Mouse (Mus musculus) R1 (cell line): ENCODE results near the gene Tox2.

ENCODE experiments used
- DNase-seq: peaks from one replicate; pipeline ENCODE4 v3.0.0-alpha.2; 2018; ENCODE audit warnings: low read depth, low spot score

Gene Tox2

DNA sequence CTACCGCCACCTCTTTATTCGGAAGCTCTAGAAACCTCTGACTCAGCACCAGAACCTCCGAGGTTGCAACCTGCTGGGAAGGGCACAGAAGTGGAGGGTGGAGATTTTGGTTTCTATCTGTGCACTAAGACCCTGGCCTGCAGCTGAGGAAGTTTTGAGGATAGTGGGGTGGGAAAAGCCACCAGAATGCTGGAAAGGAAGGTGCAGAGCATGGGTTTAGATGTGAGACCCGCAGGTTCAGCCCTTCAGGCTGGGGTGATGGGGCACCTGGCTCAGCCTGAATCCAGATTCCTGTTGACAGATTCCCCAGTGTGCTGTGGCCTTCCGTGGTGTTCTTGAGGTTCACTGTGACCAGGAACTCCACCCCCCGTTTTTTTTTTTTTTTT, 2.3 kb downstream of the Tox2 start:
- DNase-seq, result peak; percentile 7

DNA sequence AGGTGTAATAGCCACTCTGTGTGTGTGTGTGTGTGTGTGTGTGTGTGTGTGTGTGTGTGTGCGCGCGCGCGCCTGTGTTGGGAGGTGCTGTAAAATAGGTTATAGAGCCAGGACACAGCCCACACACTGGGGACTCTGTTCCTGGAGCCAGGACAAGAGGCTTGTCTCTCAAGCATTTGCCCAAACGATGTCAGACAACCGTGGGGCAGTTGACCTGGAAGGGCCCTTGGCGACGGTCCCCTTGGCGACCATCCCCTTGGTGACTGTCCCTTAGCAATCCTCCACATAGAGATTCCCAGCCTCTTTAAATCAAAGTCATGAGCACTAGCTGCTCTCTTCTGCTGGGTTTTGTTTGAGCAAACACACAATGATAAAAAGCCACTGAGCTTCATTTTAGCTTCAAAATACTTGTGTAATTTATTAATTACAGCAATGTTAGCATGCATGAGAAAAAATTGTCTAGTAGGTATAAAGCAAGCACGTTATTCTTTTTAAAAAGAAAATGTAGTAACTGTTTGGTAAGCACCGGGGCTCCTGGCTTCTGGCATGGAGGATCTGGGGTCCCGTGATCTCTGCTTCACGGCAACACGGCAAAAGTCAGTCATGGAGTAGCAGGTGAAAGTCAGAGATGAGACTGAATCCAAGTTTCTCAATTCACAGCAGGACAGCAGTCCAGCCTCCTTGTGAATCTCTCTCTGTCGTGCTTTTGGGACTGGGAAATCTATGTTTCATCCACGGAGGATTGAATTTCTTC, 3.0 kb downstream of the Tox2 start:
- DNase-seq, result peak; percentile 29

DNA sequence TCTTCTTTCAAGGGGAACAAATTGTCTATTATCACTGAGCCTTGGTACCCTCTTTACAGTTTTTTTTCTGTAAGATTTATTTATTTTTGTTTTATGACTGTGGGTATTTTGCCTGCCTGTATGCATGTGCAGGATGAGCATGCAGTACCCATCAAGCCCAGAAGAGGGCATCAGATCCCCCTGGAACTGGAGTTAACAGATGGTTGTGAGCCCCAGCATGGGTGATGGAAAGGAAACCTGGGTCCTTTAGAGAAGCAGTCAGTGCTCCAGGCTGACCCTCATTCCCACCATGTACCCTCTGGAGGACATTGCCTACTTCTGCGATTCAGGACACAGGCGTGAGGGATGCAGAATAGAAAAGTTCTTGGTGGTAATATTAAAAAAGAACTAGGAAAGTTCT, 4.4 kb downstream of the Tox2 start:
- DNase-seq, result peak; percentile 66

DNA sequence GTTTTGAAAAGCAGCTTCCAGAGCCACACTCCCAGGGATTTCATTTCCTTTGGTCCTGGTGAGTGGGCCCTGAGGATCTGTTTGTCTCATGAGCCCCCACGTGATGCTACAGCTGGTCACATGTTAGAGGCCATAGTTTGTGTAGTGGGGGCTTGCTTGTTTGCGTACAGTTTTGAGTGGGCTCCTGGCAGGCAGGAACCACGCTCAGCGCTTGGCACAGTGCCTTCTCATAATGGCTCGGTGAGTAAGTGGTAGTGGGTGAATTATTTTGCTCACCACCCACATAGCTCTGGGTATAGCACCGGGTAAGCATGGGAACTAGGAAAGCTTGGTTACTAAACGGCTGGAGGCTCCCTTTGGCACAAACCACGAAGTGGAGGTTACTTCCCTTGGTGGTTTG, 6.2 kb downstream of the Tox2 start:
- no peak for DNase-seq

DNA sequence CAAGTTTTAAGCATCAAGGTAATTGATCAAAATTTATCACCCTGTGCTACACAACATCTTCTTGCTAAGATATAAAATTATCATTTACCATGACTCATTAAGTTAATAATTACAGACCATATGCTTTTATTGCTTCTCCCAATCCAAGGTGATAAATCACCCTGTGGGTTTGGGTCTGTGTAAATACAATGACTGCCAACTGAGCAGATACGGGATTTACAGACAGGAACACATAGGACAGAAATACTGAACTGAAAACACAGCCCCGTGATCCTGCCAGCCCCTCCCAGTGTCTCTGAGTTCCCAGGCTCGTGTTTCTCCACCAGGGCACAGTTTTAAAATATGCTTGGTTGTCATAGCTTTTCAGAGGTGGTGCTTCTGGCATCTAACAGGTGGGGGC, 10.2 kb downstream of the Tox2 start:
- no peak for DNase-seq

DNA sequence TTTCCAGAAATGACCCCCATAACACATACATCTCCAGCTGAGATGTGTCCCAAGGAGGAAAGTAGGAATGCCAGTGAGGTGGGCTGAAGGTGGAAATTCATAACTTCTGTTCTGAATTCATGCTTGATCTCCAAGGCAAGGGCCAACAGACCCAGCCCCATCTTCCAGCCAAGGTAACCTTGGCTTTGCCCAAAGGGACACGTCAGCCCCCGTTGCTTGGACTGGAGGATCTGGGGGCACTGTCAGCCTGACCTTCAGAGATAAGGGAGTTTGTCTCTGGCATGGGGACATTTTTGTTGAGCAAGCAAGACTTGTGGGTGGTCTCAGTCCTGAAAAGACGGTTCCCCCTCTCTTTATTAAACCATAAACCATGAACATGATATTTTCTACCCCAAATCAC, 15.2 kb downstream of the Tox2 start:
- no peak for DNase-seq

DNA sequence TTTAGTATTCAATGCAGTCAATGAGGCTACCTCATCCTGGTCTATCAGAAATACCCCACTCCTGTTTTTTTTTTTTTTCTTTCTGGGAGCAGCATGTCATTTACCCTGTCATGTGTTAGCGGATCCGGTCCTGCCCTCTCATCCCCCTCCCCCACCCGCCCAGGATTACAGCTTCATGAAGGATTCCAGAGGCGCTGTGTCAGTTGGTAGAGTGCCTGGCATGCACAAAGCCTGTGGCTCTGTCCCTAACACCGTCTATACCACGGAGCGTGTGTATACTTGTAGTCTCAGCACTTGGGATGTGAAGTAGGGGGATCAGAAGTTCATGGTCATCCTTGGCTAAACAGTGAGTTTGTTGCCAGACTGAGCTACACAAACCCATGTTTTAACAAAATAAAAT, 15.6 kb downstream of the Tox2 start:
- DNase-seq, result no peak

DNA sequence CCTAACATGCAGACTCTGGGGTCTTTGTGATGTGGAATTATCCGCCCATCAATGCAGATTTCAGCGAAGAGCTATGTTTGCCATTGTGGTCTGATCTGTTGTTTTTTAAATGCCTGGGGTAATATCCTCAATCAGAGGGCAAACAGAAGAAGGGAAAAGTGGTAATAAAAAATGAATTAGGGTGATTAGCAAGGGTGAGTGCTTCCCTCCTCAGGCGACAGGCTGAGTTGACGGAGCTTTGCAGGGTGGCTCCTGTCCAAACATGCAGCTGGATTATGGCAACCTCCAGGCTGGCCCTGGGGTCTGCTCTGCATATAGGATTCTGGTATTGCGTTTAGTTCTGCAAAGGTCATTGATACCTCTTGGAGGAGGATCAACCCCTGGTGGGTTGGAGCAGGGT, 16.5 kb downstream of the Tox2 start:
- DNase-seq, result no peak

DNA sequence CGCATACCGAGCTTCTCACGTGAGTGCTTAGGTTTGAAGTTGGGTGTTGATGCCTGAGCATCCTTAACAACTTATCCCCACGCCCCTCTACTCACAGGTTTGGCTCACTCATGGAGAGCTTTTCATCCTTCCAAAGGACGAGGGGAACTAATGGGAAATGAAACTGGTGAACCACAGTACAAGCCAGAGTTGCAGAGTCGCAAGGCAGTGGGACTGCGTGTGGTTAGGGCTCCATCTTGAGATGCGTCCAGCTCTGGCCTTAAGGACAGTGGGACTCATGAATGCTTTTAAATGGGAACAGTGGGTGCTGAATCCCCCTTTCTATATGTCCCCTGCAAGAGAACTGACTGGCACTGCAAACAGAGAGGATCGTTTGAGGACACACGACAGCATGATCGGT, 17.8 kb downstream of the Tox2 start:
- DNase-seq, result no peak

DNA sequence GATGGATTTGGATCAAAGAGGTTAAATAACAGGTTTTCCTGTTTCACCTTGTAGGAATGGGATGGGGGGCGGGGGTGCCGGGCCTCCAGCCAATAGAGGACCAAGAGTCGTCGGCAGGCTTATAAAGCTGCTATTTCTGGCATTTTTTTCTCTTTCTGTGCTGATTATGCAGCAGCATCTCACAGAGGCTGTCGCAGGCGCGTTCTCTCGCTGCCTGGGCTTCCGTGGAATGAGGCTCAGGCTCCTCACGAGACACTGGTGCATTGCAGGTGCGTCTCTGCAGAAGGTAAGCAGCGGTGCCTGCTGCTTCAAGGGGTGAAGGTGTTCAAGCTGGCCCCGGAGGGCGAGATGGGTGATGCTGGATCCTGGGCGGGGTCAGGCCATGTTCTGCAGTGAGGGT, 22.4 kb downstream of the Tox2 start:
- DNase-seq, result no peak

DNA sequence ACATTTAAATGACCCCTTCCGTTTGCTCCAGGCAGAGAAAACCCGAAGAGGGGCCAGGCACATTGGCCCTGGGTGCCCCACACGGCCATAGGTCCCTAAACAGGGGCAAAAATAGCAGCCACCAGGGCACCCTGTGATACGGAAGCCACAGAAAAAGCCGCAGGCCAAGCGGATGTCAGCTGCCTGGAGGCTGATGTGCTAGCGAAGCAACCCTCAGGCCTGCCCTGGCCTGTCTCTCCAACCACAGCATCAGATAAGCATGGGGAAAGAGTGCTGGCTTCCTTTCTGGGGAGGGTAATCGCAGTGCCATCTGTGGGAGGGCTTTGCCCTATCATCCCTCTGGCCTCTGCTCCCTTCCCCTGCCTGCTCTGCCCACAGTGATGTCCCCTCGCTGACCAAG, 26.1 kb downstream of the Tox2 start:
- DNase-seq, result no peak

DNA sequence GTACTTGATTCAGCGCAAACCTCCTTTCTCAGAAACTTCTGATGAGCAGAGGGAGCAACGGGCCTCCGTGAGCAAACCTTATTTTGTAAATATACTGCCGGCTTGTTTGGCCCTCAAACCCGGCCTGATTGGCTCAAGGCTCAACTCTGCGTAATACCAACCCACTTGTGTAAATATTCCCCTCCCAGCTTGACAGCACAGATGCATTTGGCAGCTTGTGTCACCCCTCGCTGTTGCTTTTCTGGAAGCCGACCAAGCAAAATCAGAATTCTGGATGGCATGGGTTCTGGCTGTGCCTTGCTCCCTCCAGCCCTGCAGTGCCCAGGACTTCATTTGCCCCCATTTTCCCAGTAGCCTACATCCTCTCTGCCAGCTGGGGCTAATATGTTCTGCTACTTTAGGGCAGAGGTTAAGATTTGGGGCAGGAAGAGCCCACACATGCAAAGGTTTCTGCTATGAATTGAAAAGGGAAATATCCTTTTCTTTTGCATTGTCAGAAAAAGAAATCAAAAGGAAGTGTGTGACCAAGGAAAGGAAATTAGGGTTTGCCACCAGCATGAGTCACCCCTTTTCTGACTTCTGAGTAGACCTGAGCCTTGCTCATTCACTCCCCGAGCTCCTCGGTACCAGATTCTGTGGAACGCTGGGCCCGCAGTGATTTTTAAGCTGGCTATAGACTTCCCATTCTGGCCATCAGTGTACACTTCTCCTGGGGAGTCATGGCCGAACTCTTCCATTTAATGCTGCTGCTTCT, 29.0 kb downstream of the Tox2 start:
- no peak for DNase-seq

DNA sequence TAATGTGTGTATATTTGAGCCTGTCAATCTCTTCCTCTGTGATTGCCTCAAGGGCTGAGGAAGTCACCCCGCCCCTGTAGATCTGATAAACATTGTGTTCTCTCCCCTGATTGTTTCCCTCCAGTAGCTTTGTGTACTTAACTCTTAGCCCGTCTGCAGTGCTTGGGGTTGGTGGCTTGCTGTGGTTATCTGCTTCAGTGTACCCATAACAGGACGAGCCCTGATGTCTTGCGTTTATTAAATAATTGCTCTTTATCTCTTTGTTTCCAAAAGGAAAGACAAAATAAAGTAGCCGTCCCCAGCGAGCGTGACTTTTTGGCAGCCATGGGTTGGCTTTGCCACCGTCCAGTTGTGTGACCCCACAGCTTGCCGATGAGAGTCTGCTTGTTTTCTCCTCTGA, 30.7 kb downstream of the Tox2 start:
- no peak for DNase-seq

DNA sequence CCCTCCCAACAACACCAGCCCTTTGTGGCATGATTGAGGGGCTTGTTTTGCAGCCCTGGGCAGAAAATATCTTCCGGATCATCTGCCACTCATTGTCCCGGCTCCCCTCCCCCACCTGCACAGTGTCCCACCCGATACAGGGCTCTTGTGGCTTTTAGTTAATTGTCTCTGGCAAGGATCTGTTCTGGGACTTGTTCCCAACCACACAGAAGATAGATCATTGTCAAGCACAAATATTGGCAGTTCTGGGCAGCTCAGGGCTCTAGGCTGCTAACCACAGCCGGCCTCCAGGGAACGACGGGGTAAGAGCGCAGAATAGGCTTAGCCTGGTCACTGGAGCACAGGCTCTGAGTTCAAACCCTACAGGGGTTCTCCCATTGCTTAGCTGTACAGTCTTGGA, 33.1 kb downstream of the Tox2 start:
- DNase-seq, result no peak

DNA sequence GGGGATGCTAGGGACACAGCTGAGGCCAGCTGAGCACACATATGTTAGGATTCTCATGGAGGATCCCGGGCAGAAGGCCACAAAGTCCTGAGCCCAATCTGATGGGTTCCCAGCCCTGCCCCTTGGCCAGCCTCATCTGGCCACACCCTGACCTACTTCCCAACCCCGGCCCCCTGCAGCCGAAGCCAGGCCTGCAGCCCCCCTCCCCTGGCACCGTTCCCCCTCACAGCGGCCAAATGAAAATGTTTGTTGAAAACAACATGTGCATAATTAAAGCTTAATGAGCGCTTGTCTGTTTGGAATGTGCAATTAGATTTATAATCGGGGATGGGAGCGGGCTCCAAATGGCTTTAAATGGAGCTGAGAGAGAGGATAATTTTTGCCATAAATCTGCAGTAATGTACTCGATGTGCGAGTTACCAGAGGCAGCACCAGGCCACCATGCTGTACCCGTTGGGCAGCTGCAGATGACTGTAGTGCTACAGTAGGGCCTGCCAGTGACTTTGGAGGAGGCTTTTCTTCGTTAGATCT, 35.1 kb downstream of the Tox2 start:
- no peak for DNase-seq

DNA sequence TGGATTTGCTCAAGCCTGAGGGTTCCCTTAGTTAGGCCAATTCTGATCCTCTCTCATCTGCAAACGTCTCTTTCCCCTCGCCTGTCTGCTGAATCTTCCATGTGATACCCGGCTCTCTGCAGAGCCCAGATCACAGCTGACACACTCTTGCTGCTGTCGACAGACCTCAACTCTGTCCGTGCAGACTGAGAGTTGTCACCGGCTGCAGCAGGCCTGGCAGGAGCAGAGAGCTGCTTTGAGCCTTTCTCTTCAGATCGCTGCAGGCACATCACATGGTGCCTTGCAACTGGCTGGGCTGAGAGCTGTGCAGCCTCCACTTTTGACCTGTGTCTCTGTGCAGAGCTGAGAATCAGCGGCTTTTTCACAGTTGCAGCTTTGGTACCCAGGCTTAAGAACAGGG, 37.0 kb downstream of the Tox2 start:
- no peak for DNase-seq

DNA sequence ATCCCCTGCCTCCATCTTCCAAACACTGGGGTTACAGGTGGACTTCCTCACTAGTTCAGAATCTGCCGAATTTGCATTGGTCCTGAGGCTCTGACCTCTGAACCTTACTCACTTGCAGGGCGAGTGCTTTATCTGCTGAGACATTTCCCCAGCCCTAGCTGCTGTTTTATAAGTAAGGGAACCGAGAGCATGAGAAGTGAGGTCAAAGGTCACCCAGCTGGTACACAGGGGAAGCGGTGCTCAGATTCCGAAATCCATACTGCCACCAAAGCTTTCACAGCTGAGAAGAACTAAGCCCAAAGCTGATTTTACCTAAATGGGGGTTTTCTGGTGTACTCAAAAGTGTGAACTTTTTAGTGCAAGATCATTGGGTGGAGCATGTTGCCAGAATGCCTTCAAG, 38.9 kb downstream of the Tox2 start:
- DNase-seq, result no peak

DNA sequence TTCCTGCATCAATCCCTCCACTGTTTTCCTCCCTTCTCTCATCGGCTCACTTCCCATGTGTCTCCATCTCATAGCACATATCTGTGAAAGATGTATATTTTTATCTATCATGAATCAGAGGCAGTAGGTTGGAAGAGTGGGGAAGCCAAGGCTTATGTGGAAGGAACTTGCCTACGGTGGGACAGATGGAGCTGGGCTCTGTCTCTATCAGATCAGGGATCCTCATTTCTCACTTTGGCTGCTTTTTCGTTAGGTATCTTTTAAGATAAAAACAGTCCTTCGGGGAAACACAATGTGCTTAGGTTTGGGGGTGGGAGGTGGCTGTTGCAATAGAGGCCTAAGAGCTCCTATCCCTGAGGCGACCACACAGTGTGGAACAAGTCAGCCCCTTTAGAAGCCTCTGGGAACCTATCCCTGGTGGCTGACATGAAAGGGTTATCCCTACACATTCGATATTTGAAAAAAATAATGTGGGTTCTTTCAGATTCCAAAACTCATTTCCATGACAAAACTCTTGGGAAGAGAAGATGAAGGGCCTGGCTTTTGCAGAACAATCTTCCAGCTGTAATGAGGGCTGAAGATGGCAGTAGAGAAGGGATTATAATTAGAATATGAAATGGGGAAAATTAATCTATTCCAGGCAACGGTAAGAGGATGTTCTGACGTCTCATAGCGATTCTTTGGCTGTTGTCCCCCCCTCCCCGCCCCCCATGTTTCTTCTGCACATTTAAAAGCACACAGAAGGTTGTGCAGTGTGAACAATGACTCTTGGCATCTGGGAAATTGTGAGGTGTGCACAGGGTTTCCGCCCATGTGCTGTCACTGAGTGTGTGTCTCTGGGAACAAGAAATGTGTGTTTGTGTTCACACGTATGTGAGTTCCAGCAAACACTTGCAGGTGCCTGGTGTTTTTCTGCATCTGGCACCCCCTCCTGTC, 41.3 kb downstream of the Tox2 start:
- no peak for DNase-seq

DNA sequence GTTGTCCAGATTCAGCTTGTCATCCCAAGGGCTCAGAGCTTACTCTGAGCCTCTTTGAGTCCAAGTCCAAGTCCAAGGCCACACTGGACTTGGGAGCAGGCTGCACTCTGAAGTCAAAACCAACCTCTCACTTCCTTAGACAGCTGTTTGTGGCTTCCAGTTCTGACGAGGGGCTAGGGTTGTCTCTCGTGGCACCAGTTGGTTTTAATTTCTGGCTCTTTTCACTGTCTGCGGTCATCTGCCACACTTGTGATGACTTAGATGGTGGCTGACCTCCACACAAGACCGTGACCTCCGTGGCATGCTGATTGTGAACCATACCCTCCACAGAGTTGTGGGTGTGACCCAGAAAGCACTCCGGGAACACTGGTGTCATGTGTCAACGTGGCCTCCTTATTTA, 46.0 kb downstream of the Tox2 start:
- DNase-seq, result no peak

DNA sequence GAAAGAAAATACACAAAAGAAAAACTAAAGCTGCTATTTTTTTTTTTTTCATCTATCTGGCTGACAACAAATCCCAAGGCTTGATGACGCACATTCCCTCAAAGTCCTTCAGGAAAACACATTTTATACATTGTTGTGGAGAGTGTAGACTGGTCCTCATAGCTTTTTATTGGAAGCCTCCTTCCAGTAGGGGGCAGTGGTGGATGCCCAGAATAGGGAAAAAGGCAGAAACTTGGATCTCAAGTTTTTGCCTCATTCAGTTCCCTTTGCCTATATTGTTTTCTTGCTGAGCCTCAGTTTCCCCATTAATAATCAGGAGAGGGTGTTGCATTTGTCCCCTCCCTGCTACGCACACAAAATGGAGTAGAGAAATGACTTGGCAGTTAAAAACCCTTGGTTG, 49.7 kb downstream of the Tox2 start:
- peak; percentile 56 for DNase-seq

DNA sequence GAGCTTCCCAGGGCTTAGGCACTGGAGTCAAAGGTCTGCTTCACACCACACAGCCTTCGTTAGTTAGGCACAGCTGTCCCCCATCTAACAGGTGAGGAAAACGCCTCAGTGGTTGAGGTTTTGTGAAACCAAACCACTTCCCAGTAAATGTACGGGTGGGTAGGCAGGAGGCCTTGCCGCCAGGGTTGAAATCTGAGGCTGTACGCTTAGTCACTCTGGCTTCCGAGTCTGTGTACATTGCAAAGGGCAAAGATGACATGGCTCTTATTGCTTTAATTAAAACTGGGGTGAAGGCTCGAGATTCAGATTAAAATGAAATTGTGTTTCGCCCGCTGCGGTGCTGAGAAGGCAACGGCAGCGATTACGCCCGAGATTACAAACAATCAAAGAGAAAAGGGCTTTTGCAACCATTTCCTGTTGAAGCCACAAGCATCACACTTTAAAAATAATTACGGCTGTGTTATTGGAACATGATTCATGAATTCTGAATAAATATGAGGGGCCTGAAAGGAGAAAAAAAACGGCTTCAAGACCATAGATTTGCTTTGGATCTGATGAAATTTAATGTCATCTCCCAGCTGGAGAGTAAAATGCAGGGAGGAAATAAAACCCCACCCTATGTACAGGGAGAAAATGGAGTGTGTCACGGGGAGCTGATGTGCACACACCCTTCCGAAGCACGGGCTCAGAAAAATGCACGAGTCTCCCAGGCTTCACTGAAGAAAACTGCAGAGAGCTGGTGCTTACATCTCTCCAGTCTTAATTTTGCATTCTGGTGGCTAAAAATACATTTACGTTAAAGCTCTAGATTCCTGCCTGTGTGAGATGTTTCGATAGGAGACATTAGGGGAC, 50.5 kb downstream of the Tox2 start:
- no peak for DNase-seq
